Mouse (Mus musculus) sigmoid colon, adult 10 weeks (tissue): ENCODE measurements around the gene Colec11. TPM values are rescaled to one million over a fixed set of nuclear protein-coding genes. Genes with fewer than 3 reads are reported as not detected.

Source experiments
- polyA plus RNA-seq: library from polyadenylated mRNA; stranded (reverse); fragments of 350-450 nt; fragmentation: Illumina TruSeq; extraction: RNeasy Lipid Tissue Mini Kit (QIAGEN cat#74804); gene quantifications from one replicate; pipeline ENCODE4 v1.2.3, GENCODE M21; 2014; ENCODE audit warnings: low read depth, low replicate concordance

The Colec11 gene
- not detected for polyA plus RNA-seq

GRCm38 (mm10) chr12:28623195-28623594 lies at the start of gene Colec11:
TSS of gene Colec11 (minus strand) at chr12:28623377.

GRCm38 (mm10) chr12:28649141-28650110 lies 26.2 kb upstream of the Colec11 start, which contains the start of gene Rnaseh1:
TSS of gene Rnaseh1 (plus strand) at chr12:28649602.

GRCm38 (mm10) chr12:28635535-28636476 lies 12.6 kb upstream of the Colec11 start, which contains the start of gene Rps7:
TSS of gene Rps7 (minus strand) at chr12:28635953.

GRCm38 (mm10) chr12:28582423-28582822 lies 40.8 kb downstream of the Colec11 start, which contains the start of gene Allc:
TSS of gene Allc (minus strand) at chr12:28582523.

GRCm38 (mm10) chr12:28552299-28552698 lies 70.9 kb downstream of the Colec11 start, which contains the start of gene Dcdc2c:
TSS of gene Dcdc2c (minus strand) at chr12:28552399.

Other genes with a start within 250 kb of the Colec11 start
- not detected for gene Dcdc2c, start 71.0 kb downstream of the Colec11 start, polyA plus RNA-seq
- gene Allc, start 40.9 kb downstream of the Colec11 start, polyA plus RNA-seq = not detected
- 1,000 TPM for gene Rps7, start 12.6 kb upstream of the Colec11 start, polyA plus RNA-seq
- 4.5 TPM for gene Rnaseh1, start 26.2 kb upstream of the Colec11 start, polyA plus RNA-seq
- gene Adi1, start 51.9 kb upstream of the Colec11 start, polyA plus RNA-seq = 75.9 TPM
- gene Trappc12, start 127.1 kb upstream of the Colec11 start, polyA plus RNA-seq = 14.1 TPM
- gene Eipr1, start 128.4 kb upstream of the Colec11 start, polyA plus RNA-seq = 1.5 TPM